Mouse (Mus musculus) kidney, postnatal 25 days (tissue): Measurements from ENCODE around the gene Fam219a.

Experiments
- DNase-seq, 2 experiments: peaks; one replicate each; pipeline ENCODE4 v3.0.0; 2021; ENCODE audit warnings: mixed read lengths in 2 of 2

Fam219a gene

GRCm38 (mm10) chr4:41504325-41504724 is 65.0 kb downstream of the Fam219a start:
- no peak for DNase-seq

- DNase-seq: peak; percentile 99
These were observed 66.3 kb downstream of the Fam219a start, which contains the start of gene AI464131 for GRCm38 (mm10) chr4:41502986-41503412. TSS of gene AI464131 (minus strand) at chr4:41503076.

DNA sequence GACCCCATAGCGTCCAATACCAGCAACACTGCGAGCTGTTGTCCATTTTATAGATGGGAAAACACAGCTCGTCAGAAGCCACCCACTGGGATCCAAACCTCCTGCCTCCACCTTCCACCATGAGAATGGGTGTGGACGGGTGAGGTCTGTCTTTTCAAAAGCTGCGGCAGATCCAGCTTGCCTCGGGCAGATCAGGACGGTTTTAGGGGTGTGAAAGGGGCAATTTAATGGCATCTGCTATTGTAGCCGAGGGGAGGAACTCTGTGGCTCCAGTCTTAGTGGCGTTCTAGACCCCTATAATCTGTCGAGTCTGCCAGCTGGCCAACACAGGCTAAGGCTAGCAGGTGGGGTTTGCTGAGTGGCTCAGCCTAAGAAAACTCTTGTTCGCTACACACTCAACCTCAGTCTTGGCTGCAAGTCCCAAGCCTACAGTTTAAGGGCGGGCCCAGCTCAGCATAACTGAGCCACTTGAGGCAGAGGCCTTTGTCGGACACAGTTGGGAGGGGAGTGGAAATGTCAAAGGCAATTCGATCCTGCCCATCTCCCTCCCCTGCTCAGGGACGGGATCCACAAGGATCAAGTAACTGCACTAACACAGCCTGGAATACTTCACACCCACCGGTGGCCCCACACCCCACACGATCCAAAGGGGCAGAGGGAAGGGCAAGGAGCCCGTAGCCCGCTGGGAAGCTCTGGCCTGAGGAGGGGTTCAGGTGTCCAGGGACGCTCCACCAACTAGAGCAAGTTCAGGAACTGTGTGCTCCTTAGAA is 67.0 kb downstream of the Fam219a start:
- DNase-seq: peak in 1 of 2 experiments; percentile 67

GRCm38 (mm10) chr4:41500787-41501186 is 68.6 kb downstream of the Fam219a start:
- peak; percentile 65 to 85 for DNase-seq

GRCm38 (mm10) chr4:41499619-41500018 is 69.7 kb downstream of the Fam219a start:
- no peak for DNase-seq

DNA sequence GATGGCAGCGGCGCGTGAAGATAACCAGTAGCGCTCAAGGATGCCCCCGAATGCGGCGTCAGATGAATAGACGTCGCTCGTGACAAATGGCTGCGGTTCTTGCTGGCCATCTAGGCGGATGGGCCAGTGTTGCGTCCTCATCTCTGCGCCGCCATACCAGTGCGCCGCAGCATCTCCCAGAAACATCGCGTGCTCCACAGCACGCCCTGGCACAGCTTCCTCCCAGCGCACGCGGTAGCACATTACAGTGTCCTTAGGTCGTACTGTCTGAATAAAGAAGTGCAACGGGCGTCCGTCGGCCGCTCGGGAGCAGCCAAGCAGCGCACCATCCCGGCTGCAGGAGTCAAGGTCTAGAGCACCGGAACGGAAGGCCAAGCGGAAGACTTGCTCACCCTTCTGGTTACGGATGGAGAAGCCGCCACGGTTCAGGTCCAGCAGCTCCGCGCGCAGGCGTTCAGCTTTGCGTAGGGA is 70.4 kb downstream of the Fam219a start:
- peak; percentile 79 to 93 for DNase-seq

DNA sequence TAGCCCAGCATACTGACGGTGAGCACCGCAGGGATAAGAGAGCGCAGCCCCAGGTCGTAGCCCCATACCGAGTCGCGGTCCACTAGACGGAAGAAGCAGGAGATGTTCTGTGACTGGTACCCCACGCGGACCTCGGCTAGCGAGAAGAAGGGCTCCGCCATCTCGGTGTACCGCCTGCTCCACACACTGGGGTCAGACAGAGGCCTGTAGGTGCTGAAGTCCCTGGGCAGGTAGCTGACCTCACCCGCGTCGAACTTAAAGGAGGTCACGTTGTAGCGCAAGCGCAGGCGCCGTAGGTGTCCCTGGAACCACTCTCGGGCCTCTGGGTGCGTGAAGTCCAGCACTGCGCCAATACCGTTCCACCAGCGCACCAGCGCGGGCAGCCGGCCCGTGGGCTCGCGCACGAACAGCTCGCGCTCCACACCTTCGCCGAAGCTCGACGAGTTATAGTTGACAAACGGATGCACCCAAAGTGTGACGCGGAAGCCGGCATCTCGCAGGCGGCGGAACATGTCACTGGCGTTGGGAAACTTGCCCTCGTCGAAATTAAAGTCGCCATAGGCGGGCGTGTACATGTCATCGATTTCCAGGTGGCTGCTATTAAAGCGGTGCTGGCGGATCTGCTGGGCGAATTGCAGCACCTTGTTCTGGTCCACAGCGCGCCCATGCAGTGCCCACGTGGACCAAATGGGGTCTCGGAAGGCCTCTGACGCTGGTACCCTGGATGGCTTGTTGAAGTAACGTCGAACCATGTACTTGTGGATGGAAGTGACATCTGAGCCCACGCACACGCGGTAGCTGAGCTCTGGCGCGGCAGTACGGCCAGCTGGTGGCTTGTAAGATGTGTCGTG is 71.1 kb downstream of the Fam219a start:
- DNase-seq: no peak

- no peak for DNase-seq
These were observed 71.8 kb downstream of the Fam219a start for GRCm38 (mm10) chr4:41497579-41497978.

DNA sequence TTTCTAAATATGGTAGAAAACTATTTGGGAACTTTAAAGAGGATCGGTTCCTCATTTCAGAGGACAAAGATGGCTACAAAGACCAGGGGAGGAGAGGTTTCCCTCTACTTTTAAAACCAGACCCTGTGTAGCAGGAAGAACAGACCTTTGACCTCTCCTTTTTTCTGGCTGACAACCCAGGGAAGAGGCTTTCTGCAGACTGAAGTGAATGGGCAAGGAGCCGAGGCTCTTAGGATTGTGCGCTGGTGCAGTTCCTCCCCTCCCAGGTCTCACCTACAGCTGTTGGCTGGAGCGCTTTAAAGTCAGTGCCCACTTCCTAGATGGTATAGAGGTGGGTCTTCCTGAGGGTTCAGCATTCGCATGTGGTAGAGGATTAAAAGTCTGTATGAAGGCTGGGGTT is 72.3 kb downstream of the Fam219a start:
- peak; percentile 74 to 83 for DNase-seq

GRCm38 (mm10) chr4:41495850-41496249 is 73.5 kb downstream of the Fam219a start:
- DNase-seq: peak in 1 of 2 experiments; percentile 28

- DNase-seq: no peak
These were observed 74.3 kb downstream of the Fam219a start for GRCm38 (mm10) chr4:41495076-41495475.

DNA sequence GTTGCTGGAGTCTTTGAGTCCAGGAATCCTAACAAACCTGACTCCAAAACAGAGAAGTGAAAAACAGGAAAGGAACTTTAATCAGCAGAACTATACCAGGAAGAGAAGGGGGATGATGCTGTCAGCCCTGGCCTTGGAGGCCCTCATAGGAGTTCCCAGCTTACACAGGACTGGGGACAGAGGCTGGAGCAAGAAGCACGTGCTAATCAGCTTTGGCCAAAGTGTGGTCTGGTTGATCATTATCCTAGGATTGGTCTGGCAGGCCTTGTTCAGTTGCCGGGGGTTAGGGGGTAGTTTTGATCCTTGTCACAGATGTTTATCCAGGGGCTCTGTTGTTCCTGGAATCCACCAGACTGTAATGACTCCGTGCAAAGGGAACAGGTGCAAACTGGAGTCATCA is 75.0 kb downstream of the Fam219a start:
- peak; percentile 69 to 82 for DNase-seq

DNA sequence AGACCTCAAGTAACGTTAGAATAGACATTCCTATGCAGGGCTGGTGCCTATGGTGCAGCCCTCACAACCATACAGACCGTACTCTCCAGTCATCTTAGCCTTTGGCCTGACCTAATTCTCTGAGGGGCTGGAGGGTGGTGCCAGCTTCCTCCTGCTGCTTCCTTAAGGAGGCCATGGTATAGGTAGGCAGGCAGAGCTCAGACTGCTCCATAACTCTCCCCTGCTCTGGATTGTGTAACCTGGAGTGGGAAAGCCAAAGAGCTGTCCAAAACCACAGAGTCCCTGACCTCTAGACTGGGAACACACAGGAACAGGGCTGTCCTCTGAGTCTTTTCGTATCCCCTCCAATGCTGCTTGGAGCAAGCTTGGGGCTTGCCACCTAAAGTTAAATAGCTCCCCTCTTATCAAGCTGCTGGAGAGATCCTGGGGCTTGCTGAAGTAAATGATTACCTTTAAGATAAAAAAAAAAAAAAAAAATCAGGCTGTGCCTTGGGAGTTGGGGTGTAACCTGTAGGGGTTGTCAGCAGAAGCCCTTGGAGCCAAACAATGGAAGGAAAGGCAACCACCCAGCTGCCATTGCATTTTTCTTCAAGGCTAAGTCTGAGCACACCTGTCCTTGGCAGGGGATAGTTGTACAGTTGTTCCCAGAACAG is 75.7 kb downstream of the Fam219a start:
- no peak for DNase-seq

DNA sequence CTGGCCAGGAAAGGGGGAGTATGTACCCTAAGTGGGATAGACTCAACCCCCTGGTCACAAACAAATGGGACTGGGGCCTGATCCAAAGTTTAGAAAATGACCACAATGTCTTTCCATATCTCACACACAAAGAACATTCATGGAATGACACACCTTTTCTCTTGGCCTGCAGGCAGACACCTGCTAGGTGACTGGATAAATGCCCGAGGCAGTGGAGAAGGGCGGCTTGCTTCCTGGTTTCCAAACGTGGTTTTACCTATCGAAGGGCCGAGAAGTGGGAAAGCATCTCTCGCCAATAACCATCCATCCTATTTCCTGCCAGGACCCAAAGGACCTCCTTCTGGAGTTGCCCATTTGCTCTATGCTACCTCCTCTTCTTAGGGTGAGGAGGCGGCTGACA is 76.4 kb downstream of the Fam219a start:
- DNase-seq: no peak

DNA sequence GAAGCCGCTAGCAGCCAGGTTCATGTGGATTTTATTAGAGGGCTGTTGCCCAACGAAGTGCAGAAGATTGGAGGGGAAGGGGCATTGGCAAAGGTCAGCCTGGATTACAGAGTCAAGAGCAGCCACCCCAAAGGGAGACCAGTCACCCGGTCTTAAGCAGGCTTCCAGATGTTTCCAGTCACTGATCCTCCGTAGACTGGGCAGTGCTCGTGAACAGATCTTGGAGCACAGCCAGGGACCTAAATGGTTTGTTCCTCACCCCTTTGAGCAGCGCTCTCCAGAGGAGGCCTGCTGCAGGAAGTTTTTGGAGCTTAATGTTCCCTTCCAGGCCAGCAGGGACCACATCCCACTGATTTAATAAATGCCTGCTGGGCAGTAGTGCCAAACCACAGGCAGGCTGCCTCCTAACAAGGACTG is 87.7 kb downstream of the Fam219a start:
- peak; percentile 78 to 85 for DNase-seq

DNA sequence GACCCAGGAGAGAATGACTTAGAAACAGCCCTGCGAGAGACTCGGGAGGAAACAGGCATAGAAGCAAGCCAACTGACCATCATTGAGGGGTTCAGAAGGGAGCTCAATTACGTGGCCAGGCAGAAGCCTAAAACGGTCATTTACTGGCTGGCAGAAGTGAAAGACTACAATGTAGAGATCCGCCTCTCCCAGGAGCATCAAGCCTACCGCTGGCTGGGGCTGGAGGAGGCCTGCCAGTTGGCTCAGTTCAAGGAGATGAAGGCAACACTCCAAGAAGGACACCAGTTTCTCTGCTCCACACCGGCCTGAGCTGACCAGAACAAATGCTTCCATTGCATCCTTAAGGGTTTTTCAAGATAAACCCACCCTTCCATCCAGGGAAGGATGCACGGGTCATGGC is 89.1 kb downstream of the Fam219a start:
- DNase-seq: no peak

- DNase-seq: no peak
These were observed 89.9 kb downstream of the Fam219a start for GRCm38 (mm10) chr4:41479456-41479804.

DNA sequence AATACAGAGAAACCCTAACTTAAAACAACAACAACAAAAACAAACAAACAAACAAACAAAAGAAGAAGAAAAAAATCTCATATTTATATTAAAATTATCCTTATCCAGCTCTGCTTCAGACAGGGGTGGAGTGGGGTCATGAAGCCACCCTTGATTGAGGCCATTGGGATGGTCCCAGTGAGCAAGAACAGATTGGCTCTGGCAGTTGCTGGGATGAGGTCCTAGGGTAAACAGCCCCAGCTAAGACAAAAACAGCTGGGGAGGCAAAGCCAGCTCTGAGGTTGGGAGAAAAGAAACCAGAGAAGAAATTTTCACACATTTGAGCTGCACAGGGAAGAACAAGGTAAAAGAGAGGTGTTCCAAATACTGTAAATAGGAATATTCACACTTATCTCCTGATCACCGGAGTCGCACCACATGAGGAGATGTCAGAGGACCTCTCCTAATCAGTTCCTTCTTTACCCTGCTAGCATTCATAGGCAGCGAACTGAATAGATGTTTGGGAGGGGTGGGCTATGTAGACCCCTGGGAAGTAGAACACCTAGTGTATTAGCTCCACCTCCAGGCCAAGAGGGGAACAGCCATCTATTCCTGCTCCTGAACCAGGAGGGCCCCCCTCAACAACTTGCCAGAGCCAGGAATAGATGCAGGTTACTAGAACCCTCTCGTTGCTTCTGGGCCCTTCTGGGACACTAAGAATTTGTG is 90.4 kb downstream of the Fam219a start:
- DNase-seq: no peak

GRCm38 (mm10) chr4:41477648-41478160 is 91.6 kb downstream of the Fam219a start:
- no peak for DNase-seq

- no peak for DNase-seq
These were observed 98.0 kb downstream of the Fam219a start for GRCm38 (mm10) chr4:41471384-41471689.

- no peak for DNase-seq
These were observed 98.5 kb downstream of the Fam219a start for GRCm38 (mm10) chr4:41470684-41471383.
